Mouse (Mus musculus) neural tube, embryonic 11.5 days (tissue): ENCODE data around the gene Hexa. TPM values are rescaled to one million over a fixed set of nuclear protein-coding genes. Genes with fewer than 3 reads are reported as not detected.

Source experiments
- ATAC-seq: fragments of 200-750 bp; cut with Nextera tagmentation; 2 replicates; pipeline ENCODE4 v1.8.0; 2017; ENCODE audit warnings: moderate number of reproducible peaks, mild to moderate bottlenecking, moderate TSS enrichment, moderate library complexity; ENCODE audit not compliant: insufficient read depth, low FRiP score, low TSS enrichment
- DNase-seq: peaks from one replicate; pipeline ENCODE4 v3.0.0-alpha.2; 2015; ENCODE audit warnings: low spot score
- H3K27ac ChIP-seq: fragments of 300-500 bp; sonication (generic); 2 replicates; pipeline ENCODE4 v1.5.1; 2014; ENCODE audit warnings: low read depth, mild to moderate bottlenecking, low read length
- H3K27me3 ChIP-seq: fragments of 300-500 bp; sonication (generic); 2 replicates; pipeline ENCODE4 v1.6.1; 2014; ENCODE audit warnings: mild to moderate bottlenecking, low read length, mixed read lengths; ENCODE audit not compliant: control insufficient read depth, insufficient read depth
- H3K36me3 ChIP-seq: fragments of 300-500 bp; sonication (generic); 2 replicates; pipeline ENCODE4 v1.6.1; 2014; ENCODE audit warnings: mild to moderate bottlenecking, low read length, moderate library complexity, mixed read lengths; ENCODE audit not compliant: control insufficient read depth, insufficient read depth
- H3K4me1 ChIP-seq: fragments of 300-500 bp; sonication (generic); 2 replicates; pipeline ENCODE4 v1.6.1; 2014; ENCODE audit warnings: low read length, mixed read lengths; ENCODE audit not compliant: control insufficient read depth, insufficient read depth
- H3K4me2 ChIP-seq: fragments of 300-500 bp; sonication (generic); 2 replicates; pipeline ENCODE4 v1.6.1; 2014; ENCODE audit warnings: low read depth, mild to moderate bottlenecking, moderate library complexity
- H3K4me3 ChIP-seq: fragments of 300-500 bp; sonication (generic); 2 replicates; pipeline ENCODE4 v1.5.1; 2014; ENCODE audit warnings: low read depth, low read length
- H3K9ac ChIP-seq: fragments of 300-500 bp; sonication (generic); 2 replicates; pipeline ENCODE4 v1.6.1; 2014; ENCODE audit warnings: mild to moderate bottlenecking, low read length
- H3K9me3 ChIP-seq: fragments of 300-500 bp; sonication (generic); 2 replicates; pipeline ENCODE4 v1.6.1; 2016; ENCODE audit warnings: low read length; ENCODE audit not compliant: control insufficient read depth
- WGBS: fragments of 180-500 bp; shearing (Covaris S2); extraction: QIAGEN DNeasy Blood & Tissue Kit; methylation state at CpG from one replicate; pipeline ENCODE4 v1.1.7; 2014; 5-methylcytosine and 5-hydroxymethylcytosine counted together
- polyA plus RNA-seq: library from polyadenylated mRNA; unstranded; fragments of >200 nt; fragmentation: Nextera tagmentation; extraction: Ambion mirVana; gene quantifications from 2 replicates; pipeline ENCODE4 v1.2.1, GENCODE M21; 2014

The Hexa gene
- polyA plus RNA-seq, 1 experiment from 2014 or later: 49.9 TPM

DNA sequence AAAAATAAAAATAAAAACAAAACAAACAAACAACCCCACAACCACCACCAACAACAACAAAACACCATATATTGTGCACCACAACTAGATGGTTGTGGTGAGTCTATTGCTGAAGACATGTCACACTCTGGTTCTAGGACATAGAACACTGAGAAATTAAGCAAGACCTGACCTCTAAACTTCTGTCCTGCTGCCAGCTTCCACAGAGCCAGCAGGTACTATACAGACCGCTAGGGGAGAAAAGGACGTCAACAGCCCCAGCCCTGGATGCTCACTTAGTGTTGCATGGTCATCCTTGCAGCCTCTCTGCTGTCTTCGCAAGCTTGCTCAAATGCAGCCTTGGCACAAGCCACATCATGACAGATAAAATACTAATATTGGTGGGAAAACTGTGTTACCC, 11.8 kb upstream of the Hexa start:
- ATAC-seq (no peak), DNase-seq (no peak)
- WGBS: 88% methylated on average over 3 of the region's 3 CpGs
- Histone ChIP-seq H3K4me2 (no peak overlapping the region), H3K36me3 (no peaks in the 10 kb centered on the region), H3K9me3 (no peaks in the 10 kb centered on the region), H3K27me3 (no peaks in the 10 kb centered on the region), H3K9ac (no peak overlapping the region), H3K4me1 (no peaks in the 10 kb centered on the region), H3K4me3 (no peak overlapping the region), H3K27ac (no peak overlapping the region)

DNA sequence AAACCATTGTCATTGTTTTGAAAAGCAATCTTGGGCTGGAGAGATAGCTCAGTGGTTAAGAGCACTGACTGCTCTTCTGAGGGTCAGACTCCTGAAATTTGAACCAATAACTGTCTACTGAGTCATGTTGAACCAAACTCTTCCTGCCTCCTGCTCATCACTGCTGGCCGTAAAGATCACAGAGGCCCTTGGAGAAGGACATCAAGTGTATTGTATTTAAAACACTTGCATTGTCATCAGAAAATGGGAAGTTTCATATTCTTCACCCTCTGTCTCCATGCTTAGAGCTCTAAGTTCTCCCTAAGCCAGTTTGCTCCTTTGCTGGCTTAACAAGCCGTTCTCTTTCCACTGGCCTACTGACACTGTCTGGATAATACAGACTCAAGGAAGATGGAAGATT, 11.1 kb upstream of the Hexa start:
- H3K9me3 ChIP-seq: no peaks in the 10 kb centered on the region
- H3K27me3 ChIP-seq: no peaks in the 10 kb centered on the region
- 85% methylated on average over 2 of the region's 2 CpGs for WGBS
- ATAC-seq (no peak), DNase-seq (no peak)
- H3K27ac ChIP-seq: no peak overlapping the region
- H3K4me1 ChIP-seq: no peaks in the 10 kb centered on the region
- no peak overlapping the region for H3K9ac ChIP-seq
- no peak overlapping the region for H3K4me2 ChIP-seq
- H3K4me3 ChIP-seq: no peak overlapping the region
- H3K36me3 ChIP-seq: no peaks in the 10 kb centered on the region

GRCm38 (mm10) chr9:59531645-59532044, 7.7 kb upstream of the Hexa start:
- Histone ChIP-seq H3K9me3 (no peaks in the 10 kb centered on the region), H3K9ac (no peak overlapping the region), H3K27me3 (no peaks in the 10 kb centered on the region), H3K4me3 (no peak overlapping the region), H3K36me3 (no peaks in the 10 kb centered on the region), H3K4me2 (no peak overlapping the region), H3K27ac (no peak overlapping the region), H3K4me1 (no peaks in the 10 kb centered on the region)
- no peak for ATAC-seq
- 38% methylated on average over 5 of the region's 5 CpGs for WGBS
- DNase-seq: no peak

DNA sequence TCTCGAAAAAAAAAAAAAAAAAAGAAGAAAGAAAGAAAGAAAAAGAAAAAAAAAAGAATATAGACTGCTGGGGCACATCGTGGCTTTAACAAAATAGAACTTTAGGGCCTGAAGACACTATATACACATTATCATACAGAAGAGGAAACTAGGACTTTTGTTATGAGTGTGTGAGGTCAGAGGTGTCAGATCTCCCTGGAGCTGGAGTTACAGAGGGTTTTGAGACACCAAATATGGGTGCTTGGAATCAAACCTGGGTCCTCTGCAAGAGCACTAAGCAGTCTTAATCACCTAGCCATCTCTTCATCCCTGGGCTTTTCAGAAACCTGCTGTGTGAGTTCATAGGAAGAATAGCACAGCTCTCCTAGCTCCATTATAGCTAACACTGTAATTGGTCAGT, 5.9 kb upstream of the Hexa start:
- Histone ChIP-seq H3K4me3 (no peak overlapping the region), H3K27me3 (no peaks in the 10 kb centered on the region), H3K9me3 (no peaks in the 10 kb centered on the region), H3K9ac (no peak overlapping the region), H3K4me2 (no peak overlapping the region), H3K36me3 (no peaks in the 10 kb centered on the region), H3K27ac (no peak overlapping the region), H3K4me1 (no peaks in the 10 kb centered on the region)
- WGBS: 68% methylated on average over 2 of the region's 2 CpGs
- DNase-seq: no peak
- ATAC-seq: no peak

DNA sequence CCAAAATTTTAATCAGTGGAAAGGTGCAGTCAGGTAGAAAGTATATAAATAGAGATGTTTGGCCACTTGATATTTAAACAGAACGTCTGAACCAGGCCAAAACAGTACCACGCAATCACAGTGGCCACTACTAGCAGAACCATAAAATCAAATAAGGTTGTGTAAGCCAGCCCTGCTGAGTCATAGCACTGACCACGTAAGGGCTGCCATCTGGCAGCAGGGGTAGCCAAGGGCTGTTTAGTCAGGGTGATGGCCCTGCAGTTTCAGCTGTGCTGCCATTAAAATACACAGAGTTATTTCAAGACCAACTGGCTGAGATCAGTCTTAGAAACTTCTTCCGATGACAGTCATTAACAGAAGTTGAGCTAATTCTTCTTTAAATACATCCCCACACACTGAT, 5.5 kb upstream of the Hexa start:
- no peak for DNase-seq

DNA sequence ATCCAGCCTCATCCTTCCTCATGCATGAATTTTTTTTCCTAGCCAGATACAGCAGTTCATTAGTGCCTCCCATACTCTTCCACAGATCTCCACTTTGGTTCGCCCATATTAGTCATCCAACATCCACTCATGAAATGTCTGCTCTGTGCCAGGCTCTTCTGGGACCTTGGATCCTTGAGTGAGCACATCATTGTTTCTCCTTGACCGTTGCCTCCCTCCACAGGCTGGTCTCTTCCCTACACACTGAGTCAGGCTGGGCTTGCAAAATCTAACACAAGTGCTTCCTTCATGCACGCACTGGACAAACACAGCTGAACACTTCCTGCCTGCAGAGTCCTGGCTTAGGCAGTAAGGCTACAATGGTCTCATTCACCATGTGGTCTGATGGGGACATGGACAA, 1.7 kb upstream of the Hexa start:
- H3K4me3 ChIP-seq: no peak overlapping the region
- no peaks in the 10 kb centered on the region for H3K36me3 ChIP-seq
- peaks cover 5% of the 10 kb centered on the region for H3K4me1 ChIP-seq
- ATAC-seq: no peak
- WGBS: 81% methylated on average over 3 of the region's 3 CpGs
- H3K9me3 ChIP-seq: no peaks in the 10 kb centered on the region
- no peak overlapping the region for H3K9ac ChIP-seq
- no peak overlapping the region for H3K27ac ChIP-seq
- no peaks in the 10 kb centered on the region for H3K27me3 ChIP-seq
- no peak for DNase-seq
- no peak overlapping the region for H3K4me2 ChIP-seq

More for the DNA sequence above, 5.5 kb upstream of the Hexa start:
- Histone ChIP-seq H3K4me1 (no peaks in the 10 kb centered on the region), H3K4me2 (no peak overlapping the region), H3K27ac (no peak overlapping the region), H3K36me3 (no peaks in the 10 kb centered on the region), H3K27me3 (no peaks in the 10 kb centered on the region), H3K4me3 (no peak overlapping the region), H3K9me3 (no peaks in the 10 kb centered on the region), H3K9ac (no peak overlapping the region)
- WGBS: 65% methylated on average over 4 of the region's 4 CpGs
- ATAC-seq: no peak

DNA sequence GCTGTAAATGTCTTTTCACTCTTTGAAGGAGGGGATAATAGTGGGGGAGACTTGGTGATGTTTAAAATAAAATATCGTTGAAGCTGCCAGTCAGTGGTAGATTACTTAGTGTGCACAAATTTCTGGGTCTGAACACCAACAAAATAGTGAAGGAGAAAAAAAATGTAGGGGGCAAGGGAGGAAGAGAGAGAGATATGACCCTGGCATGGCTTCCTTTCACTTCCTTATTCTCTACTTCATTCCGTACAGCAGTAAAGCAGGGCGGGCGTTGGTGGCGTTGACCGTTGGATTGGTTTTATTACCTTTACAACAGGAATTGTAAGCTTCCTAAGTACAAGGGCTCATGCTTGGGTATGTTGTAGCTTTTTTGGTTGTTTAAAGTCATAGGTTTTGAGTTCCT, 2.3 kb downstream of the Hexa start:
- Histone ChIP-seq H3K9me3 (no peaks in the 10 kb centered on the region), H3K27ac (no peak overlapping the region), H3K36me3 (no peaks in the 10 kb centered on the region), H3K4me2 (no peak overlapping the region), H3K4me3 (no peak overlapping the region), H3K9ac (no peak overlapping the region), H3K27me3 (no peaks in the 10 kb centered on the region), H3K4me1 (peaks cover 5% of the 10 kb centered on the region)
- ATAC-seq (no peak), DNase-seq (no peak)
- 85% methylated on average over 6 of the region's 6 CpGs for WGBS

DNA sequence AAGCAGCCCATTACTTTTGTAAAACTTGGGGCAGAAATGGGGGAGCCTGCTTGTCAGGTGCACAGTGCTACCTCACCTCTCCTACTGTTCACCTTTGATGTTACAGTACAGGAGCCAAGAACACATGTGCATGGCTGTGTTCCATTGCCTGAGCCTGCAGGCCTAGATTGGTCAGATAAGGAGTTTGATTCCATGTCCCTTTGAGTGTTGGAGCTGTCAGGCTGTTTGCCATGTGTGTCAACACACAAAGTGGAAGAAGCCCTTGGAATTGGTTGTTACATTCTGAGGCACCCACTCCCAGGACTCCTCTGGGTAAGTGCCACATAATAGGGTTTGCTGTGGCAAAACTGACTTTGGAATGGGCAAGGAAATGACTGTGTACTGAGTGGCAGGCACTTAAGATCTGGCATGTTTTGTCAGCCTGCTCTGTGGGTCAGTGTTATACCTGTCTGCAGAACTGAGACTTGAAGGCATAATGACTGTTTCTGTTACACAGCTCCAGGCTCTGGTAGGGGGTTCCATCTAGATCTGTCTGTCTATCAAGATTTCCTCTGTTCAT, 3.5 kb downstream of the Hexa start:
- no peaks in the 10 kb centered on the region for H3K36me3 ChIP-seq
- H3K27me3 ChIP-seq: no peaks in the 10 kb centered on the region
- no peaks in the 10 kb centered on the region for H3K9me3 ChIP-seq
- ATAC-seq: no peak
- H3K4me3 ChIP-seq: no peak overlapping the region
- H3K27ac ChIP-seq: no peak overlapping the region
- H3K4me1 ChIP-seq: peaks cover 5% of the 10 kb centered on the region
- H3K9ac ChIP-seq: no peak overlapping the region
- DNase-seq: no peak
- no peak overlapping the region for H3K4me2 ChIP-seq

DNA sequence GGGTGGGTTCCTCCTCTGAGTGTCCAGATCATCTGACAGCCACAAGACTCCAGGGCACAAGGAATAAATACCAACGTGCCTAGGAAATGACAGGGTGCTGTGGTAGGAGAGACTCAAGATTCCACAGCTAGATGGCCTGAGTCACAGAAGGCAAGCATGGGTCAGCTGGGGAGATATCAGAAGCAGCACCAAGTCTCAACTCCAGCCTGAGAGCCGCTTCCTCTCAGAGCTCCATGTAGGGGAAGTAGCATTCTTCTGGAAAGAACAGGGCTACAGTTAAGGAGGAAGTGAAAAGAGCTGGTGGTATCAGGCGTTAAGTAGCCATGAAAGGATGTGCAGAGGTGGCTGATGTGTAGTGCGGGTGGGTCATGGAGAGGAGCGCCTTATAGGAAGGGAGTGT, 5.4 kb downstream of the Hexa start:
- Histone ChIP-seq H3K4me1 (peaks cover 5% of the 10 kb centered on the region), H3K27me3 (no peaks in the 10 kb centered on the region), H3K9ac (no peak overlapping the region), H3K36me3 (no peaks in the 10 kb centered on the region), H3K27ac (no peak overlapping the region), H3K4me2 (no peak overlapping the region), H3K4me3 (no peak overlapping the region), H3K9me3 (no peaks in the 10 kb centered on the region)
- 90% methylated on average over 5 of the region's 5 CpGs for WGBS
- ATAC-seq (no peak), DNase-seq (no peak)
